Mouse (Mus musculus): ENCODE measurements at regions not wholly inside any gene's neighbourhood (a gene's known extent, or its start where the extent isn't known, plus 50 kb on each side); places are given as distances from the start of the nearest gene placed in this dataset.

GRCm38 (mm10) chr1:4582534-4582933 is 225.2 kb upstream of the Gm37988 start:
- TF ChIP-seq CTCF (IDR thresholded peaks at IDR 0.05; ENCODE audit: borderline replicate concordance, insufficient read depth, low read length) (no peak), POLR2A (IDR thresholded peaks at IDR 0.05; ENCODE audit: low read depth, low read length) (no peak)

All from embryonic fibroblast, embryonic 13.5 days (primary cell).